ENCODE assay signal across 19 mouse cellular contexts in the genomic region with DNA sequence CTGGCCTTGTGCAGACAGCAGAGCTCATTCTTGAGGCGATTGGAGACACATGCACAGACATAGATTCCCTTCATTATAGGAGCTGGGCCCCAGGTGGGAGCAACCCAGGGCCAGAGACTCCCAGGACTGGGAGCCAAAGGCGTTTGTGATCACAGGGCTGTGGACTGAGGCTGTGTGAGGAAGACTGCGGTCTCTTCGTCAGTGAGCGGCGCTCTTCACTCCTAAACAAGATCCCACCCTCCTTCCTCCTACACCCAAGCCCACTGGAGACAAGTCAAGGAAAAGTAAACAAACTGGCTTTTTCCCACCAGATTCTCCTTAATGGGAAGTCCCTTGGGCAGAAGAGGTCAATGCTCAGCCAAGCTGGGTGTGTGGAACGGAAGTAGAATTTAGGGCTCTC.
DNase-seq lines count a peak whose midpoint lies in the region; ATAC-seq and TF ChIP-seq lines count a peak whose summit lies in the region.
"Had no signal": no experiment of that assay in that cellular context is flagged by ENCODE, and none has a peak within 500 bp of the region (broad histone marks: within the 10 kb centered on the region; RNA-seq: fewer than 3 reads in every experiment).

No protein-coding gene starts in this region.

- H3K4me2 ChIP-seq in liver, embryonic 11.5 days: no peak overlapping the region
- no peak overlapping the region for H3K4me2 ChIP-seq in lung, postnatal 0 days (replicated peaks; ENCODE audit: low read depth, low read length)
- H3K4me2 ChIP-seq: forebrain, embryonic 13.5 days; heart, embryonic 12.5 days; hindbrain, embryonic 13.5 days had no signal

- no peak for TF ChIP-seq POLR2A in liver, adult 2 months (IDR thresholded peaks at IDR 0.05; ENCODE audit: extremely low read depth, insufficient read depth, low read length)
- no peak for TF ChIP-seq POLR2A in lung, adult 2 months (IDR thresholded peaks at IDR 0.05; ENCODE audit: borderline replicate concordance, extremely low read depth, low read depth, low read length)

- no peak for TF ChIP-seq CTCF in liver, adult 2 months (IDR thresholded peaks at IDR 0.05; ENCODE audit: low read depth, low read length)
- no peak for TF ChIP-seq CTCF in lung, postnatal 0 days (IDR thresholded peaks at IDR 0.05)
- TF ChIP-seq CTCF in lung, adult 2 months (IDR thresholded peaks at IDR 0.05; ENCODE audit: insufficient read depth, low read length): no peak

- TF ChIP-seq EP300 in lung, postnatal 0 days (IDR thresholded peaks at IDR 0.05): no peak; the same call in 1 of the 2 replicates

- no peak overlapping the region for H3K27ac ChIP-seq in liver, adult 2 months (replicated peaks; ENCODE audit: insufficient read depth, low read depth, low read length)
- no peak overlapping the region for H3K27ac ChIP-seq in liver, embryonic 11.5 days (ENCODE audit: low read depth, low read length)
- H3K27ac ChIP-seq in lung, postnatal 0 days (ENCODE audit: low read length): no peak overlapping the region
- H3K27ac ChIP-seq: embryonic facial prominence, embryonic 10.5 days; forebrain, embryonic 13.5 days; hindbrain, embryonic 13.5 days; hindbrain, postnatal 0 days had no signal

- DNase-seq in liver, adult 2 months (ENCODE audit: extremely low read depth, low read depth, low spot score): peak; percentile 10
- no peak for DNase-seq in liver, embryonic 11.5 days (ENCODE audit: low spot score)
- peak; percentile 17 for DNase-seq in lung, postnatal 0 days (ENCODE audit: low spot score)
- DNase-seq in lung, adult 2 months: no peak
- peak; percentile 33 for DNase-seq in lung, postnatal 10 days
- no peak for DNase-seq in gastrocnemius, postnatal 36 days
- no peak for DNase-seq in ovary, postnatal 14 days (ENCODE audit: low spot score)
- DNase-seq: adrenal gland, adult 2 months; adrenal gland, postnatal 25 days; cerebellum, adult 2 months; cerebellum, postnatal 10 days; forebrain, postnatal 0 days; gastrocnemius, postnatal 14 days; heart, adult 18-20 months had no signal

- no peak for ATAC-seq in liver, embryonic 11.5 days (replicated peaks; ENCODE audit: low FRiP score)
- ATAC-seq in lung, postnatal 0 days: peak; percentile 75
- ATAC-seq: forebrain, embryonic 13.5 days; forebrain, postnatal 0 days; hindbrain, postnatal 0 days had no signal

- H3K36me3 ChIP-seq in liver, adult 2 months (ENCODE audit: control insufficient read depth, insufficient read depth, low read length): no peaks in the 10 kb centered on the region
- H3K36me3 ChIP-seq in liver, embryonic 11.5 days (ENCODE audit: control insufficient read depth, insufficient read depth, low read length): no peaks in the 10 kb centered on the region
- H3K36me3 ChIP-seq in lung, postnatal 0 days (ENCODE audit: insufficient read depth, low read length): no peaks in the 10 kb centered on the region
- H3K36me3 ChIP-seq: embryonic facial prominence, embryonic 10.5 days; heart, embryonic 12.5 days; hindbrain, embryonic 13.5 days had no signal

- H3K9ac ChIP-seq in liver, adult 2 months (ENCODE audit: low read depth, low read length): no peak overlapping the region
- H3K9ac ChIP-seq in liver, embryonic 11.5 days (ENCODE audit: low read depth, low read length): no peak overlapping the region
- H3K9ac ChIP-seq in lung, postnatal 0 days (replicated peaks; ENCODE audit: low read depth): no peak overlapping the region
- H3K9ac ChIP-seq: forebrain, embryonic 13.5 days; forebrain, postnatal 0 days; heart, embryonic 12.5 days; hindbrain, embryonic 13.5 days had no signal

- H3K79me2 ChIP-seq in liver, adult 2 months (ENCODE audit: control insufficient read depth, insufficient read depth, low read length): no peaks in the 10 kb centered on the region

- WGBS in liver, adult 2 months: 94% methylated on average over 7 of the region's 7 CpGs
- 76% methylated on average over 7 of the region's 7 CpGs for WGBS in liver, embryonic 11.5 days
- WGBS in lung, postnatal 0 days: 79% methylated on average over 7 of the region's 7 CpGs
- 83% methylated on average over 7 of the region's 7 CpGs for WGBS in lung, adult 2 months

- H3K4me3 ChIP-seq in liver, adult 2 months (ENCODE audit: insufficient read depth, low read depth, low read length): no peak overlapping the region
- H3K4me3 ChIP-seq in liver, embryonic 11.5 days (ENCODE audit: low read depth, low read length): no peak overlapping the region
- no peak overlapping the region for H3K4me3 ChIP-seq in lung, postnatal 0 days (ENCODE audit: low read depth, low read length)
- H3K4me3 ChIP-seq in lung, adult 2 months (replicated peaks; ENCODE audit: extremely low read depth, low read depth, low read length): no peak overlapping the region
- H3K4me3 ChIP-seq: embryonic facial prominence, embryonic 10.5 days; forebrain, embryonic 13.5 days; heart, embryonic 12.5 days; hindbrain, embryonic 13.5 days had no signal

- H3K4me1 ChIP-seq in liver, adult 2 months (ENCODE audit: control insufficient read depth, insufficient read depth, low read length): peaks cover under 1% of the 10 kb centered on the region; the same call in 1 of the 2 replicates
- no peaks in the 10 kb centered on the region for H3K4me1 ChIP-seq in liver, embryonic 11.5 days (replicated peaks; ENCODE audit: control insufficient read depth, insufficient read depth, low read length)
- no peaks in the 10 kb centered on the region for H3K4me1 ChIP-seq in lung, postnatal 0 days (ENCODE audit: insufficient read depth, low read depth, low read length)
- no peaks in the 10 kb centered on the region for H3K4me1 ChIP-seq in lung, adult 2 months (ENCODE audit: control insufficient read depth, insufficient read depth, low read length)

- intact Hi-C loops in gastrocnemius, postnatal 36 days (cut with DNase I): no loop called here

- H3K27me3 ChIP-seq in liver, adult 2 months (ENCODE audit: control insufficient read depth, insufficient read depth, low read length): no peaks in the 10 kb centered on the region
- peaks cover 18% of the 10 kb centered on the region for H3K27me3 ChIP-seq in liver, embryonic 11.5 days (replicated peaks; ENCODE audit: control insufficient read depth, insufficient read depth, low read length)
- peaks cover 3% of the 10 kb centered on the region for H3K27me3 ChIP-seq in lung, postnatal 0 days (replicated peaks; ENCODE audit: insufficient read depth, low read length)

- 0 out of 2 replicates have a peak, but pooled peaks cover 3% of the 10 kb centered on the region for H3K9me3 ChIP-seq in liver, embryonic 11.5 days (ENCODE audit: control insufficient read depth, low read length)
- H3K9me3 ChIP-seq in lung, postnatal 0 days (ENCODE audit: low read length): no peaks in the 10 kb centered on the region
- H3K9me3 ChIP-seq: embryonic facial prominence, embryonic 10.5 days; forebrain, embryonic 13.5 days; heart, embryonic 12.5 days; hindbrain, embryonic 13.5 days had no signal

Comparison
In these comparisons a context has a peak if more than half of its experiments do, and no peak if none do; other contexts are left out.
1. DNase-seq: peak in liver, adult 2 months (single experiment), lung, postnatal 0 days (single experiment) and lung, postnatal 10 days (single experiment); none in liver, embryonic 11.5 days (single experiment), lung, adult 2 months (single experiment), gastrocnemius, postnatal 36 days (0 of 2) and ovary, postnatal 14 days (single experiment).